Mouse (Mus musculus): ENCODE data around the gene Rpp25l. TPM values are rescaled to one million over a fixed set of nuclear protein-coding genes. Genes with fewer than 3 reads are reported as not detected.
"Not testable (repeated sequence)": the region's sequence is repeated elsewhere in the genome, so short reads cannot be mapped to it uniquely, and the experiment has no call there.

Gene Rpp25l
- 74.9 and 76.6 TPM in 2 replicates for polyA plus RNA-seq (2015; fragmentation: Nextera tagmentation; extraction: Ambion mirVana)

DNA sequence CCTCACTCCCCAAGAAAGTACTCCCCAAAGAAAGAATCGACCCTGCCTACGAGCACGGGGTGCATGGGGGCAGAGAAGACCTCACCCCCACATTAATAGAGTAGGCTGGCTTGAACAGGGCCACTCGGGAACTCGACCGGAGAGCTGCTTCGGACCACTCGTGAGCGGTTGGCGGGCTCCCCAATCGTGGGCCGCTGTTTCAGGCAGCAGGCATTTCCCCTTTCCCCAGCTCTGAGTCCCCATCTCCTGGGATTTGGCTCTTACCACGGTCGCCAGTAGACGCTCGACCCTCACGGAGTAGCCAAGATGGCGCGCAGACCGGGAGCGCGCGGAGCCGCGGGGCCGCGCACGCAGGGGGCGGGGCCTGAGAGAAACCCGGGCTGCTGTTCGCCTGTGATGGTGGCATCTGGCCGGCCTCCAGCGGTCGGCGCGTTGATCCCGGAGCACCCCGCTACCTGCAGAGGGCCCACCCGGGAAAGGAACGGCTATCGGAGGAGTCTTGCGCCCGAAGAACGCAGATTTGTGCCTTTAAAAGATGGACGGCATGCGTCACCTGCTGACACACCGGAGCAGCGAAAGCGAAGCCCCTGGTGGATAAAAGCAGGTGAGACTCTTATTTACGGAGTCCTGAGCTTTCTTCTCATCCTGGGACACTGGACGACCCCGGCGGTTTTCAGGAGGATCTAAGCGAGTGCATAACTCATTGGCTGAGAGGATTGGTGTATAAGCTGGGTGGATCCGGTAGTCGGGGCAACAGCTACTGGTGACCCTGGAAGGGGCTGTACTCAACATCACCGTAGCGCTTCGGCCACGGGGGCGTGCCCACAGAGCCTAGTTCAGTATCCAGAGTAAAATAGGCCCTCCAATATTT lies at the start of gene Rpp25l:
Gene Rpp25l (minus strand): TSS at position 338 of the 871 bp plus-strand sequence.
- ATAC-seq (ENCODE audit: low FRiP score, low read depth), result peak; percentile 75
- H3K4me3 ChIP-seq, result peak within 1 kb of the TSS; percentile 81
- peak within 1 kb of the TSS; percentile 90 for H3K9ac ChIP-seq
- peaks cover 29% of the 10 kb centered on the region for H3K36me3 ChIP-seq
- no peaks in the 10 kb centered on the region for H3K27me3 ChIP-seq
- WGBS, result under 1% methylated on average over 61 of the region's 61 CpGs
- peaks cover 46% of the 10 kb centered on the region for H3K4me1 ChIP-seq
- H3K9me3 ChIP-seq, result no peaks in the 10 kb centered on the region
- peak within 1 kb of the TSS; percentile 94 for H3K4me2 ChIP-seq (replicated peaks)
- peak within 1 kb of the TSS; percentile 73 for H3K27ac ChIP-seq

DNA sequence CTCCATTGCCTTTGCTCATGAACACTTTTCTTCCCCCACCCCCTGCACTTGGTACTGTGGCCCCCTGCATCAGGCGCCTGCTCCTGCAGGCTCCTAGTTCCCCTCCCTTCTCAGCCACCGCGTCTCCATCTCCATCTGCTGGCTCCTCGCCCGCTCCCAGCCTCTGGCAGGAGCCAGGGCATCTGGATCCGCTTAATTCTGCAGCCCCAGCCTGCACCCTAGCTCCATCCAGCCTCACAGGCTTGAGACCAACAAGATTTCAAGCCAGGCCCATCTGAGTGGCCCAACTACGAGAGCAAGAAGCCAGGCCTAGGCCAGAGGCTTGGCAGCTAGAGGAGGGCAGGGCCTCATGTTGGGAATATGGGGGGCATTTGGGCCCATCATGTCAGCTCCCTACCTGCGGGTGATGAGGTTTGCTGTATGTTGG lies 49.4 kb upstream of the Rpp25l start:
- 6% methylated on average over 8 of the region's 8 CpGs for WGBS
- peaks cover 42% of the 10 kb centered on the region for H3K4me1 ChIP-seq

DNA sequence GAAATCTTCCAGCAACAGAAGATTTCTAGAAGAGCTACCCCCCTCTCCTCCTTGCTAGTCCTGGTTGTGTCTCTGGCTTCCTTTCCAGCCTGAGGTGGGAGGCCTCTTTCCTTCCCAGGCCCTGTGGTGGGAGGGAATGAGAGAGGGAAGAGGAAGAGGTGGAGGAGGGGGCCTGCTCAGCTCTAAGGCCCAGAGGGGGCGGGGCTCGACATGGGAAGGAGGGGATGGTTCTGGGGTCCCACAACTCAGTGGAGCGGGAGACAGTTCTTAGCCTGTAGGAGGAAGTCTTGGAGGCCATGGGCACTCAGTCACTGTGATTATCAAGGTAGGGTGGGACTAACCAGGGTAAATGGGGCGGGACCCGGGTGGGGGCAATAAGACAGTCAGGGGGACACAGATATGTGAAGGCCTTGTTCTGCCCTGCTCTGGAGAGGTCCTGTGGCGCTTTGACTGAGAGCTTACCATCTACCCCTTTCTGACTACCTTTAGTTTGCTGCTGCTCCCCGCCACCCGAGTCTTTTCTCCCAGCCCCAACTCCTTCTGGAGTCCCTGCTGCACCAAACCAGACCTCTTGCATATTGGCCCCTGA lies 48.9 kb upstream of the Rpp25l start:
- 12% methylated on average over 8 of the region's 8 CpGs for WGBS
- Histone ChIP-seq H3K27me3 (no peaks in the 10 kb centered on the region), H3K27ac (peak overlapping the region; percentile 99), H3K9me3 (no peaks in the 10 kb centered on the region), H3K36me3 (peaks cover 30% of the 10 kb centered on the region), H3K4me1 (peaks cover 42% of the 10 kb centered on the region), H3K4me2 (replicated peaks) (peak overlapping the region; percentile 94), H3K9ac (peak overlapping the region; percentile 72), H3K4me3 (peak overlapping the region; percentile 63)
- peak; percentile 85 for ATAC-seq (ENCODE audit: low FRiP score, low read depth)

More for the DNA sequence above, 49.4 kb upstream of the Rpp25l start:
- not testable (repeated sequence) for H3K9me3 ChIP-seq, H3K27me3 ChIP-seq
- H3K36me3 ChIP-seq, result peaks cover 32% of the 10 kb centered on the region
- H3K27ac ChIP-seq, result peak overlapping the region; percentile 99
- peak overlapping the region; percentile 63 for H3K4me3 ChIP-seq
- peak overlapping the region; percentile 94 for H3K4me2 ChIP-seq (replicated peaks)
- H3K9ac ChIP-seq, result peak overlapping the region; percentile 72
- peak; percentile 78 for ATAC-seq (ENCODE audit: low FRiP score, low read depth)

DNA sequence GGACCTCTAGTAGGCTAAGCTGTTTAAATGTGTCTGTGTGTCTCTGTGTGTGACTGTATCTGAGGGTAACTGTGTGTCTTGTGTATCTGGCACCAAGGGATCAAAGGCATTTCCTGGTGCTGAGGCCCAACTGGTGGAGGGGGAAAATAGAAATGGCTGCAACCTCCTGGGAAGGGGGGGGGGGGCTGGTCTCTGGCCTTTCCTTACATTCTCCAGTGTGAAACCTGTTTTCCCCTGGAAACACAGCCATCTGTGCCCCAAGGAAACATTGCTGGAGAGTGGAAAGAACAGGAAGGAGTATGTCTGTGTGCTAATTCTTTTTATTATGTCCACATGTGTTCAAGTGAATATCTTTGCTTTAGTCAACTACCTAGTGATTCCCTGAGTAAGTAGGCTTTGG lies 48.3 kb upstream of the Rpp25l start:
- Histone ChIP-seq H3K27me3 (no peaks in the 10 kb centered on the region), H3K4me1 (peaks cover 43% of the 10 kb centered on the region), H3K9me3 (no peaks in the 10 kb centered on the region), H3K27ac (peak overlapping the region; percentile 99), H3K9ac (peak overlapping the region; percentile 72), H3K4me3 (peak overlapping the region; percentile 63), H3K36me3 (peaks cover 28% of the 10 kb centered on the region), H3K4me2 (replicated peaks) (peak overlapping the region; percentile 94)
- no peak for ATAC-seq (ENCODE audit: low FRiP score, low read depth)

DNA sequence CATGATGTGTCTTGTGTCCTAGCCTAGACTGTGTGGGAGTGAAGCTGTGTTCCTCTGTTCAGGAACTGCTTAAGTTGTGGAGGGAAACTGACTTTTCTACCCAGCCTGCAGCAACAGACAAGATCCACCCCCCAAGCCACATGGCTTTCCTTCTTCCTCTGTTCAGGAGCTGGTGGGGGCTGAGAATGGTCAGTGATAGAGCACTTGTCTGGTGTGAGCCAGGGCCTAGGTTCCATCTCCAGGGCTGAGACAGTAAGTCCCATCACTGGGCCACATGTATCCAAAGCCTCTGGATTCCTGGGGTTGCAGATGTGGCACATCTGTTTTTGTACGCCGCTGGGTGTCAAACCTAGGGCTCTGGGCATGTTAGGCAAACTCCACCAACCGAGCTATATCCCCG lies 47.6 kb upstream of the Rpp25l start:
- Histone ChIP-seq H3K27me3 (no peaks in the 10 kb centered on the region), H3K4me1 (peaks cover 49% of the 10 kb centered on the region), H3K27ac (peak overlapping the region; percentile 99), H3K4me2 (replicated peaks) (peak overlapping the region; percentile 94), H3K9me3 (no peaks in the 10 kb centered on the region), H3K36me3 (peaks cover 23% of the 10 kb centered on the region), H3K9ac (peak overlapping the region; percentile 72), H3K4me3 (peak overlapping the region; percentile 63)
- ATAC-seq (ENCODE audit: low FRiP score, low read depth), result no peak
- 35% methylated on average over 4 of the region's 4 CpGs for whole genome bisulfite sequencing

DNA sequence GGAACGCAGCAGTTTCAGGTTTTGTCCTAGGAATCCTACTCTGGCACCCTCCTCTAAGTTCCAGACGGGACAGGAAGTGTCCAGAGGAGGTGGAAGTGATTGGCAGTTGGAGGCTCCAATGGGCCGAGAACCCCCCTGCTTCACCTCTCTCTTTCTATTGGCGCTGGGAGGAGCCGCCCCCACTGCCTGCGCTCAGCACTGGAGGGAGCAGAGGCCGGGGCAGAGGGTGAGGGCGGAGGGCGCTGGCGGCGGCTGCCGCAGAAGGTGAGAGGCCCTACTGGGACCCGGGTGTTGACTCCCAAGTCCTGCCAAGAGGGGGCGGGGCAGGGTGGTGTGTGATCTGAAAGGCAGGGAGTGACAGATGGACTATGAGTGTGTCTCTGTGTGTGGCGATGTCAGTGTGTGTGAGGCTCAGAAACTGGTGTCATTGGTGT lies 47.0 kb upstream of the Rpp25l start:
- Histone ChIP-seq H3K36me3 (peaks cover 18% of the 10 kb centered on the region), H3K4me2 (replicated peaks) (peak overlapping the region; percentile 94), H3K27ac (peak overlapping the region; percentile 99), H3K9ac (peak overlapping the region; percentile 72), H3K4me3 (peak overlapping the region; percentile 63), H3K27me3 (no peaks in the 10 kb centered on the region), H3K4me1 (peaks cover 49% of the 10 kb centered on the region), H3K9me3 (no peaks in the 10 kb centered on the region)
- 0% methylated on average over 15 of the region's 15 CpGs for WGBS
- ATAC-seq (ENCODE audit: low FRiP score, low read depth), result peak; percentile 88

DNA sequence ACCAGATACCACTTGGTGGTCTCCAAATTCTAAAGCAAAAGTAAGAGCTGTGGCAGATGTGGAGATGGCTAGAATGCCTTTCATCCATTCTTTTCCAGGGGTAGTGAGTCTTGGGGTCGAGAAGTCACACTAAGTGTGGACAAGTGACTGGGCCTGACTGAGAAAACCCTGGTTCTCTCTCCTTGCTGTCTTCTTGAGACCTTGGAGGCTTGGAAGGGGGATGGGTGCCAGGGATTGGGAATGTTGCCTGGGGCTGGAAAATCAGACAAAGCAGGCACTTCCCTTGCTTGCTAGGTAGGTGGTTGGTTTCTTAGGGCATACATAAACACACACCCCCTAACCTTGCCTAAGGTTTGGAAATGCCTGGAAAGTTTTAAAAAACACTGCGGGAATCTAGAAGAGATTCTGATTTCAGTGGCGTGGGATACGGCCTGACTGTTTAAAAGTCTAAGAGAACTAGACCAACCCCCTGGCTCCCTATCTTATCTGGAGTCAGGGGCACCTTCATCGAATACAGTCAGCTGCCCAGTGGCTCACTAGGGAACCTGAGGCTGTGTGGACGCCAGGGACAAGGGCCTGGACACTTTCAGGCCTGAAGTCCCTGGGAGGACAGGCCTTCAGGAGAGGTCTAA lies 46.4 kb upstream of the Rpp25l start:
- WGBS, result 40% methylated on average over 6 of the region's 6 CpGs
- Histone ChIP-seq H3K27me3 (no peaks in the 10 kb centered on the region), H3K27ac (peak overlapping the region; percentile 99), H3K9me3 (no peaks in the 10 kb centered on the region), H3K4me2 (replicated peaks) (peak overlapping the region; percentile 94), H3K4me3 (peak overlapping the region; percentile 63), H3K9ac (peak overlapping the region; percentile 72), H3K36me3 (peaks cover 18% of the 10 kb centered on the region), H3K4me1 (peaks cover 52% of the 10 kb centered on the region)
- ATAC-seq (ENCODE audit: low FRiP score, low read depth), result no peak

DNA sequence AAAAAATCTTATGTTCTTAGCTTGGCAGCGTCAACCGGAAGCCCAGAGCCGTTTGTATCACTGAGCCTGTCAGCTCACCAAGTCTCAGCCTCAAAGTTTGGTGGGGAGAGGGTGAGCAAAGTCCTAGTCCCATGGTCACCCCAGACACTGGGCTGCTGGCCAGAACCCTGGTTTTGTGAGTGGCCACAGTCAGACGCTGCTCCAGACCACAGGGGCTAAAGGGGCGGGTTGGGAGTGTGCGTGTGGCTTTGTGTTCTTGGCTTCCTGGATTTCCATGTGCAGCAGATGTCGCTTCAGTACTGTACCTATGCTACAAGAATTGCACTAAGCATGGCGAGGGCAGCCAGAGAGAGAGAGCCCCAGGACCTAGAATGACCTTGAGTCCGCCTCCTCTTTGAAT lies 45.9 kb upstream of the Rpp25l start:
- Histone ChIP-seq H3K4me2 (replicated peaks) (no peak overlapping the region), H3K36me3 (peaks cover 18% of the 10 kb centered on the region), H3K9me3 (no peaks in the 10 kb centered on the region), H3K4me1 (peaks cover 56% of the 10 kb centered on the region), H3K4me3 (no peak overlapping the region), H3K27ac (peak overlapping the region; percentile 99; the same call in 1 of the 2 replicates), H3K27me3 (no peaks in the 10 kb centered on the region), H3K9ac (no peak overlapping the region)
- WGBS, result 85% methylated on average over 9 of the region's 9 CpGs
- ATAC-seq (ENCODE audit: low FRiP score, low read depth), result no peak

DNA sequence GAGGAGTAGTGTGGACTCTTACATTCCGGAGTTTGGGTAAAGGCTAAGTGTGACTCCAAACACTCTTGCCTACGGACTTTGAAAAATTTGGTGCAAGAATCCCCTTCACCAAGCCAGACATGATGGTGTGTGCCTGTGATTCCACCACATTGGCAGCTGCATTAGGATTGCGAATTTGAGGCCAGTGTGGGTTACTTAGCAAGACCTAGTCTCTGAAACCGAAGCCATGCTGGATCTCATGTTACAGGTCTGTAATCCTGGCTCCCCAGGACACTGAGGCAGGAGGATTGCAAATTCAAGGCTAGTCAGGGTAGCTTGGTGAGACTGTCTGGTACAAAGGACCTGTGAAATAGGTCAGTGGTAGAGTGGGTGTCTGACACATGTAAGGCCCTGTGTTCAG lies 45.4 kb upstream of the Rpp25l start:
- 88% methylated on average over 4 of the region's 4 CpGs for WGBS
- Histone ChIP-seq H3K27me3 (no peaks in the 10 kb centered on the region), H3K9ac (no peak overlapping the region), H3K4me3 (no peak overlapping the region), H3K36me3 (peaks cover 18% of the 10 kb centered on the region), H3K4me1 (peaks cover 53% of the 10 kb centered on the region), H3K27ac (no peak overlapping the region), H3K4me2 (replicated peaks) (no peak overlapping the region), H3K9me3 (no peaks in the 10 kb centered on the region)
- no peak for ATAC-seq (ENCODE audit: low FRiP score, low read depth)

DNA sequence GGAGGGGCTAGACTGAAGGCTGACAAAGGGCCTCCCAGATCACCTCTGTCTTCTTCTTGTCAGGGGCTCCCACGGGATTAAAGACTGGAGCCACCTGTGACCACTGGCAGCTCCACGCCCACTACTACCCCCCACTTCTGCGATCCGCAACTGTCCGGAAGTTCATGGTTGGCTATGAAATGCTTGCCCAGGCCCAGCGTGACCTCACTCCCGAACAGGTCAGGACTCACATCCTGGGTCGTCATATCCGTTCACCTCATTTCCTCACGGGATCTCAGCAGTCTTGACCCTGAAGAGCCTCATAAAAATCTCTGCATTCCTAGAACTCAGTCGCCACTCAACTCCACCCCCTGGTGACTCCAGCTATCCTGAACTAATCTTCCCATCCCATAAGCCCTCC lies 44.7 kb upstream of the Rpp25l start:
- Histone ChIP-seq H3K4me3 (no peak overlapping the region), H3K4me1 (peaks cover 48% of the 10 kb centered on the region), H3K9me3 (no peaks in the 10 kb centered on the region), H3K27ac (no peak overlapping the region), H3K9ac (no peak overlapping the region), H3K27me3 (no peaks in the 10 kb centered on the region), H3K36me3 (peaks cover 18% of the 10 kb centered on the region), H3K4me2 (replicated peaks) (no peak overlapping the region)
- WGBS, result 68% methylated on average over 11 of the region's 11 CpGs
- no peak for ATAC-seq (ENCODE audit: low FRiP score, low read depth)

DNA sequence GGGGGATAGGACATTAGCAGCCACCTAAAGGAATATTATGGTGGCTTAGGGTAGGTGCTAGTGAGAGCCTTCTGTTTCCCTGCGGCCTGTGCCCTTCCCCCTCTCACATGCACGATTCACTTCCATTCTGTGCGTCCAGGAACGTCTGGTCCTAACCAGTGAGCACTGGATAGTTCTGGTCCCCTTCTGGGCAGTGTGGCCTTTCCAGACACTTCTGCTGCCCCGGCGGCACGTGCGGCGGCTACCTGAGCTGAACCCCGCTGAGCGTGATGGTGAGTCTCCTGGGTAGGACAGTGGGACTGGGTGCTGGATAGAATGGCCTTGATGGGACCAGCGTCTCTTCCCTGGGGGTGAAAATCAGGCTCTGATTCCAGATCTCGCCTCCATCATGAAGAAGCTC lies 44.0 kb upstream of the Rpp25l start:
- Histone ChIP-seq H3K4me1 (peaks cover 41% of the 10 kb centered on the region), H3K9ac (no peak overlapping the region), H3K4me3 (no peak overlapping the region), H3K27me3 (no peaks in the 10 kb centered on the region), H3K9me3 (no peaks in the 10 kb centered on the region), H3K36me3 (peaks cover 18% of the 10 kb centered on the region), H3K27ac (no peak overlapping the region), H3K4me2 (replicated peaks) (no peak overlapping the region)
- ATAC-seq (ENCODE audit: low FRiP score, low read depth), result no peak
- 90% methylated on average over 13 of the region's 13 CpGs for WGBS

DNA sequence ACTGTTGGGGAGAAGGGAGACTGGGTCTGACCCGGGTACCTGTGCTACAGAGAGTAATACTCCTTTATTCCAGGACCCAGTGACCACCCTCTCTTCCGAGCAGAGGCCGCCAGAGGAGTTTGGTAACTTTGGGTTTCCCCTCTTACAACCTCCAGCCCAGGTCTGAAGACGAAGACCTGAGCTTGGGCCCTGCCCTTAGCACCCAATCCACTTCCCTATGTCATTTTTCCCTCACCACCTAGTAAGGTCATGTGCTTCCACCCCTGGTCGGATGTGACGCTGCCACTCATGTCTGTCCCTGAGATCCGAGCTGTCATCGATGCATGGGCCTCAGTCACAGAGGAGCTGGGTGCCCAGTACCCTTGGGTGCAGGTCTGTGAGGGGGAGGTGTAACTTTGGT lies 43.1 kb upstream of the Rpp25l start:
- Histone ChIP-seq H3K27ac (no peak overlapping the region), H3K9me3 (no peaks in the 10 kb centered on the region), H3K4me1 (peaks cover 32% of the 10 kb centered on the region), H3K9ac (peak overlapping the region; percentile 82), H3K27me3 (no peaks in the 10 kb centered on the region), H3K4me3 (peak overlapping the region; percentile 74), H3K36me3 (peaks cover 18% of the 10 kb centered on the region), H3K4me2 (replicated peaks) (peak overlapping the region; percentile 93)
- 77% methylated on average over 8 of the region's 8 CpGs for WGBS
- no peak for ATAC-seq (ENCODE audit: low FRiP score, low read depth)

Data from limb, embryonic 13.5 days (tissue).